Mouse (Mus musculus): ENCODE data around the gene Caprin1. TPM values are rescaled to one million over a fixed set of nuclear protein-coding genes. Genes with fewer than 3 reads are reported as not detected.

Caprin1 gene
- polyA plus RNA-seq, 1 experiment, result 48.8 TPM

GRCm38 (mm10) chr2:103837166-103837565, 39.7 kb upstream of the Caprin1 start:
- Histone ChIP-seq H3K4me3 (ENCODE audit: extremely low read depth, insufficient read depth, insufficient read length) (no peak overlapping the region), H3K27me3 (ENCODE audit: control insufficient read depth, insufficient read depth, low read length) (no peaks in the 10 kb centered on the region; the same call in 1 of the 2 replicates), H3K36me3 (ENCODE audit: control insufficient read depth, insufficient read depth, low read length) (no peaks in the 10 kb centered on the region), H3K4me1 (ENCODE audit: control insufficient read depth, insufficient read depth, insufficient read length) (no peaks in the 10 kb centered on the region), H3K27ac (ENCODE audit: insufficient read depth, low read length) (no peak overlapping the region)
- no peak for TF ChIP-seq CTCF (IDR thresholded peaks at IDR 0.05; ENCODE audit: extremely low read depth, insufficient read depth, insufficient read length, insufficient replicate concordance)
- no peak for TF ChIP-seq POLR2A (IDR thresholded peaks at IDR 0.05; ENCODE audit: low read depth, low read length)
- DNase-seq (ENCODE audit: low read depth in 1 of 2, low spot score in 2 of 2), result no peak
- 95% methylated on average over 4 of the region's 4 CpGs for WGBS

GRCm38 (mm10) chr2:103835614-103836395, 38.4 kb upstream of the Caprin1 start:
- Histone ChIP-seq H3K4me3 (ENCODE audit: extremely low read depth, insufficient read depth, insufficient read length) (no peak overlapping the region), H3K36me3 (ENCODE audit: control insufficient read depth, insufficient read depth, low read length) (no peaks in the 10 kb centered on the region), H3K27ac (ENCODE audit: insufficient read depth, low read length) (no peak overlapping the region), H3K27me3 (ENCODE audit: control insufficient read depth, insufficient read depth, low read length) (no peaks in the 10 kb centered on the region), H3K4me1 (ENCODE audit: control insufficient read depth, insufficient read depth, insufficient read length) (no peaks in the 10 kb centered on the region)
- WGBS, result 83% methylated on average over 11 of the region's 11 CpGs
- no peak for DNase-seq (ENCODE audit: low read depth in 1 of 2, low spot score in 2 of 2)
- no peak for TF ChIP-seq POLR2A (IDR thresholded peaks at IDR 0.05; ENCODE audit: low read depth, low read length)
- no peak for TF ChIP-seq CTCF (IDR thresholded peaks at IDR 0.05; ENCODE audit: extremely low read depth, insufficient read depth, insufficient read length, insufficient replicate concordance)

DNA sequence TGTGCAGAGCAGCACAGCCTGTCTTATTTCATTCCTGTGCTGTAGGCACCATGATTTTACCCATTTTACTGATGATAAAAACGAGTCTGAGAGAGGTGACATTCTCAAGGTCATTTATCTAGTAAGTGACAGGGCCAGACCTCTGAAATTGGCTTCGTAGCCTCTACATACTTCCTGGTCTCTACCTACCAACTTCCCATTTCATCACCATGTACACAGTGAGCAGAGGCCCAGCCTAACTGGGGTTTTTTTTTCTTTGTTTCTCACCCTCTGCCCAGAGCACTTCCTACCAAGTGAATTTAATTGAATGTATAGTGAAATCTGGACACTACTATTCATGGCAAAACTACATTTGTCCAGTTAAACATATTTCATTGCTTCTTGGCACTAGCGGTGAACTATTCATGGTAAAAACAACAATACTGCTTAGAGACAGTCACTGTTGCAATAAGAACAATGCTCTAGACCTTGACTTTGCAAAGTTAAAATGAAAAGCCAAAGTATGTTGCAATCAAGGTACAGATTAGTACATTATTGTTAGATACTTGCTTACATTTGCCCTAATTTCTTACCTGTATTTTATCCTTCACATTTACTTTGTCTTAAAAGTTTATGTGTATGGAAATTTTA, 36.5 kb upstream of the Caprin1 start:
- DNase-seq (ENCODE audit: low read depth in 1 of 2, low spot score in 2 of 2), result no peak
- TF ChIP-seq POLR2A (IDR thresholded peaks at IDR 0.05; ENCODE audit: low read depth, low read length) (no peak), CTCF (IDR thresholded peaks at IDR 0.05; ENCODE audit: extremely low read depth, insufficient read depth, insufficient read length, insufficient replicate concordance) (no peak)
- Histone ChIP-seq H3K4me1 (ENCODE audit: control insufficient read depth, insufficient read depth, insufficient read length) (no peaks in the 10 kb centered on the region), H3K27ac (ENCODE audit: insufficient read depth, low read length) (no peak overlapping the region), H3K36me3 (ENCODE audit: control insufficient read depth, insufficient read depth, low read length) (no peaks in the 10 kb centered on the region), H3K4me3 (ENCODE audit: extremely low read depth, insufficient read depth, insufficient read length) (no peak overlapping the region), H3K27me3 (ENCODE audit: control insufficient read depth, insufficient read depth, low read length) (no peaks in the 10 kb centered on the region)
- 48% methylated on average over 3 of the region's 3 CpGs for WGBS

GRCm38 (mm10) chr2:103832899-103833298, 35.5 kb upstream of the Caprin1 start:
- Histone ChIP-seq H3K4me1 (ENCODE audit: control insufficient read depth, insufficient read depth, insufficient read length) (no peaks in the 10 kb centered on the region), H3K36me3 (ENCODE audit: control insufficient read depth, insufficient read depth, low read length) (no peaks in the 10 kb centered on the region), H3K27me3 (ENCODE audit: control insufficient read depth, insufficient read depth, low read length) (no peaks in the 10 kb centered on the region), H3K27ac (ENCODE audit: insufficient read depth, low read length) (no peak overlapping the region), H3K4me3 (ENCODE audit: extremely low read depth, insufficient read depth, insufficient read length) (no peak overlapping the region)
- 76% methylated on average over 5 of the region's 5 CpGs for WGBS
- TF ChIP-seq POLR2A (IDR thresholded peaks at IDR 0.05; ENCODE audit: low read depth, low read length), result no peak
- TF ChIP-seq CTCF (IDR thresholded peaks at IDR 0.05; ENCODE audit: extremely low read depth, insufficient read depth, insufficient read length, insufficient replicate concordance), result no peak
- DNase-seq (ENCODE audit: low read depth in 1 of 2, low spot score in 2 of 2), result no peak

- no peak for DNase-seq (ENCODE audit: low read depth in 1 of 2, low spot score in 2 of 2)
- no peak overlapping the region for H3K4me3 ChIP-seq (ENCODE audit: extremely low read depth, insufficient read depth, insufficient read length)
- no peaks in the 10 kb centered on the region for H3K4me1 ChIP-seq (ENCODE audit: control insufficient read depth, insufficient read depth, insufficient read length)
- TF ChIP-seq CTCF (IDR thresholded peaks at IDR 0.05; ENCODE audit: extremely low read depth, insufficient read depth, insufficient read length, insufficient replicate concordance) (no peak), POLR2A (IDR thresholded peaks at IDR 0.05; ENCODE audit: low read depth, low read length) (no peak)
- no peak overlapping the region for H3K27ac ChIP-seq (ENCODE audit: insufficient read depth, low read length)
- H3K27me3 ChIP-seq (ENCODE audit: control insufficient read depth, insufficient read depth, low read length), result no peaks in the 10 kb centered on the region
- H3K36me3 ChIP-seq (ENCODE audit: control insufficient read depth, insufficient read depth, low read length), result no peaks in the 10 kb centered on the region
Observed at GRCm38 (mm10) chr2:103828900-103829299, 31.5 kb upstream of the Caprin1 start.

DNA sequence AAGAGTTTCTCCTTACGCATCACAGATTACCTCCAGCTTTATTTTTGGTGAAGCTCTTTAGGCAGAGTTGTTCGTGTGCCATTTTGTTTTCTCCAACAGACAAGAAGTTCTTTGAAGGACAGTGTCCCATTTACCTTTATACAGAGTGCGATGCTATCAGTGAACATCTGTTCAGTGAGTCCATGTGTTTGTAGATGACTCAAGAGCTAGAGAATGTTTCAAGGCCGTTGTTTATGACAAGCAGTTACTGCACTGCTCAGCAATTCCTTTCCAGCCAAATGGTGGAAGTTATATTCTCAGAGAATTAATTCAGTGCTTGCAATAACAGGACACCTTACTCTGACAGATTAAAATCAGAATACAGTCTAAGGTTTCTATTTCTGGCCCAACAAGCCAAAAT, 27.5 kb upstream of the Caprin1 start:
- DNase-seq (ENCODE audit: low read depth in 1 of 2, low spot score in 2 of 2), result no peak
- WGBS, result 82% methylated on average over 4 of the region's 4 CpGs
- no peak for TF ChIP-seq POLR2A (IDR thresholded peaks at IDR 0.05; ENCODE audit: low read depth, low read length)
- Histone ChIP-seq H3K36me3 (ENCODE audit: control insufficient read depth, insufficient read depth, low read length) (no peaks in the 10 kb centered on the region), H3K27me3 (ENCODE audit: control insufficient read depth, insufficient read depth, low read length) (no peaks in the 10 kb centered on the region), H3K4me3 (ENCODE audit: extremely low read depth, insufficient read depth, insufficient read length) (no peak overlapping the region), H3K4me1 (ENCODE audit: control insufficient read depth, insufficient read depth, insufficient read length) (no peaks in the 10 kb centered on the region), H3K27ac (ENCODE audit: insufficient read depth, low read length) (no peak overlapping the region)

GRCm38 (mm10) chr2:103822560-103822959, 25.1 kb upstream of the Caprin1 start:
- Histone ChIP-seq H3K27me3 (ENCODE audit: control insufficient read depth, insufficient read depth, low read length) (no peaks in the 10 kb centered on the region), H3K4me3 (ENCODE audit: extremely low read depth, insufficient read depth, insufficient read length) (no peak overlapping the region), H3K27ac (ENCODE audit: insufficient read depth, low read length) (no peak overlapping the region), H3K4me1 (ENCODE audit: control insufficient read depth, insufficient read depth, insufficient read length) (no peaks in the 10 kb centered on the region), H3K36me3 (ENCODE audit: control insufficient read depth, insufficient read depth, low read length) (no peaks in the 10 kb centered on the region)
- TF ChIP-seq POLR2A (IDR thresholded peaks at IDR 0.05; ENCODE audit: low read depth, low read length) (no peak), CTCF (IDR thresholded peaks at IDR 0.05; ENCODE audit: extremely low read depth, insufficient read depth, insufficient read length, insufficient replicate concordance) (no peak)
- DNase-seq (ENCODE audit: low read depth in 1 of 2, low spot score in 2 of 2), result no peak
- 88% methylated on average over 7 of the region's 7 CpGs for WGBS

Measured in spleen, adult 2 months (tissue).